Mouse (Mus musculus): ENCODE measurements around the gene Rhog. TPM values are rescaled to one million over a fixed set of nuclear protein-coding genes. Genes with fewer than 3 reads are reported as not detected.

Rhog gene
- polyA plus RNA-seq, 1 experiment from 2014 or later = 69.4 TPM

- Histone ChIP-seq H3K4me3 (ENCODE audit: low read length) (no peak overlapping the region), H3K27ac (ENCODE audit: low read length) (no peak overlapping the region), H3K27me3 (replicated peaks; ENCODE audit: control insufficient read depth, insufficient read depth, low read length) (no peaks in the 10 kb centered on the region), H3K9me3 (ENCODE audit: control insufficient read depth, low read length) (no peaks in the 10 kb centered on the region), H3K4me2 (ENCODE audit: low read depth, low read length) (no peak overlapping the region), H3K9ac (ENCODE audit: low read depth, low read length) (no peak overlapping the region), H3K4me1 (ENCODE audit: control insufficient read depth, insufficient read depth, low read length) (no peaks in the 10 kb centered on the region), H3K36me3 (ENCODE audit: control insufficient read depth, insufficient read depth, low read length) (no peaks in the 10 kb centered on the region)
- WGBS = 21% methylated on average over 4 of the region's 4 CpGs
- peak; percentile 71 for ATAC-seq
Observed at GRCm38 (mm10) chr7:102258189-102258588, 2.3 kb upstream of the Rhog start.

- Histone ChIP-seq H3K36me3 (ENCODE audit: control insufficient read depth, insufficient read depth, low read length) (no peaks in the 10 kb centered on the region), H3K4me2 (ENCODE audit: low read depth, low read length) (no peak overlapping the region), H3K4me3 (ENCODE audit: low read length) (no peak overlapping the region), H3K9me3 (ENCODE audit: control insufficient read depth, low read length) (no peaks in the 10 kb centered on the region), H3K4me1 (ENCODE audit: control insufficient read depth, insufficient read depth, low read length) (no peaks in the 10 kb centered on the region), H3K27ac (ENCODE audit: low read length) (no peak overlapping the region), H3K27me3 (replicated peaks; ENCODE audit: control insufficient read depth, insufficient read depth, low read length) (no peaks in the 10 kb centered on the region), H3K9ac (ENCODE audit: low read depth, low read length) (no peak overlapping the region)
- ATAC-seq = no peak
- WGBS = 83% methylated on average over 3 of the region's 3 CpGs
Observed at GRCm38 (mm10) chr7:102256636-102257035, 782 bp upstream of the Rhog start.

GRCm38 (mm10) chr7:102253631-102254030 is 2.2 kb downstream of the Rhog start:
- no peaks in the 10 kb centered on the region for H3K27me3 ChIP-seq (replicated peaks; ENCODE audit: control insufficient read depth, insufficient read depth, low read length)
- H3K9me3 ChIP-seq (ENCODE audit: control insufficient read depth, low read length) = no peaks in the 10 kb centered on the region
- peaks cover 8% of the 10 kb centered on the region for H3K4me1 ChIP-seq (ENCODE audit: control insufficient read depth, insufficient read depth, low read length)
- H3K4me2 ChIP-seq (ENCODE audit: low read depth, low read length) = no peak overlapping the region
- no peaks in the 10 kb centered on the region for H3K36me3 ChIP-seq (ENCODE audit: control insufficient read depth, insufficient read depth, low read length)
- no peak for ATAC-seq
- H3K9ac ChIP-seq (ENCODE audit: low read depth, low read length) = no peak overlapping the region
- no peak overlapping the region for H3K27ac ChIP-seq (ENCODE audit: low read length)
- 77% methylated on average over 1 of the region's 1 CpGs for WGBS
- H3K4me3 ChIP-seq (ENCODE audit: low read length) = no peak overlapping the region

- peak overlapping the region; percentile 86 for H3K4me3 ChIP-seq (ENCODE audit: low read length)
- H3K27me3 ChIP-seq (replicated peaks; ENCODE audit: control insufficient read depth, insufficient read depth, low read length) = no peaks in the 10 kb centered on the region
- peak; percentile 81 for ATAC-seq
- no peaks in the 10 kb centered on the region for H3K36me3 ChIP-seq (ENCODE audit: control insufficient read depth, insufficient read depth, low read length)
- peaks cover 37% of the 10 kb centered on the region for H3K4me1 ChIP-seq (ENCODE audit: control insufficient read depth, insufficient read depth, low read length)
- H3K27ac ChIP-seq (ENCODE audit: low read length) = peak overlapping the region; percentile 100
- H3K4me2 ChIP-seq (ENCODE audit: low read depth, low read length) = peak overlapping the region; percentile 67
- WGBS = under 1% methylated on average over 33 of the region's 33 CpGs
- peak overlapping the region; percentile 94 for H3K9ac ChIP-seq (ENCODE audit: low read depth, low read length)
- H3K9me3 ChIP-seq (ENCODE audit: control insufficient read depth, low read length) = no peaks in the 10 kb centered on the region
Observed at GRCm38 (mm10) chr7:102250631-102251214, 5.1 kb downstream of the Rhog start.

- H3K4me1 ChIP-seq (ENCODE audit: control insufficient read depth, insufficient read depth, low read length) = peaks cover 43% of the 10 kb centered on the region
- no peaks in the 10 kb centered on the region for H3K27me3 ChIP-seq (replicated peaks; ENCODE audit: control insufficient read depth, insufficient read depth, low read length)
- peak overlapping the region; percentile 86 for H3K4me3 ChIP-seq (ENCODE audit: low read length)
- H3K27ac ChIP-seq (ENCODE audit: low read length) = peak overlapping the region; percentile 100
- no peaks in the 10 kb centered on the region for H3K9me3 ChIP-seq (ENCODE audit: control insufficient read depth, low read length)
- peak overlapping the region; percentile 94 for H3K9ac ChIP-seq (ENCODE audit: low read depth, low read length)
- H3K36me3 ChIP-seq (ENCODE audit: control insufficient read depth, insufficient read depth, low read length) = no peaks in the 10 kb centered on the region
- WGBS = under 1% methylated on average over 34 of the region's 49 CpGs
- H3K4me2 ChIP-seq (ENCODE audit: low read depth, low read length) = peak overlapping the region; percentile 84
- ATAC-seq = peak; percentile 86
Observed at GRCm38 (mm10) chr7:102249896-102250630, 5.8 kb downstream of the Rhog start.

GRCm38 (mm10) chr7:102249531-102249895 is 6.3 kb downstream of the Rhog start:
- no peaks in the 10 kb centered on the region for H3K36me3 ChIP-seq (ENCODE audit: control insufficient read depth, insufficient read depth, low read length)
- peaks cover 49% of the 10 kb centered on the region for H3K4me1 ChIP-seq (ENCODE audit: control insufficient read depth, insufficient read depth, low read length)
- H3K9ac ChIP-seq (ENCODE audit: low read depth, low read length) = peak overlapping the region; percentile 94
- under 1% methylated on average over 23 of the region's 23 CpGs for WGBS
- H3K27me3 ChIP-seq (replicated peaks; ENCODE audit: control insufficient read depth, insufficient read depth, low read length) = no peaks in the 10 kb centered on the region
- peak overlapping the region; percentile 100 for H3K27ac ChIP-seq (ENCODE audit: low read length)
- peak; percentile 43 for ATAC-seq
- H3K4me3 ChIP-seq (ENCODE audit: low read length) = peak overlapping the region; percentile 86
- H3K9me3 ChIP-seq (ENCODE audit: control insufficient read depth, low read length) = no peaks in the 10 kb centered on the region
- H3K4me2 ChIP-seq (ENCODE audit: low read depth, low read length) = peak overlapping the region; percentile 84

- 14% methylated on average over 16 of the region's 16 CpGs for WGBS
- H3K27ac ChIP-seq (ENCODE audit: low read length) = peak overlapping the region; percentile 100
- H3K4me2 ChIP-seq (ENCODE audit: low read depth, low read length) = peak overlapping the region; percentile 84
- H3K9ac ChIP-seq (ENCODE audit: low read depth, low read length) = peak overlapping the region; percentile 94
- H3K4me1 ChIP-seq (ENCODE audit: control insufficient read depth, insufficient read depth, low read length) = peaks cover 55% of the 10 kb centered on the region
- peak overlapping the region; percentile 86 for H3K4me3 ChIP-seq (ENCODE audit: low read length)
- H3K27me3 ChIP-seq (replicated peaks; ENCODE audit: control insufficient read depth, insufficient read depth, low read length) = no peaks in the 10 kb centered on the region
- H3K36me3 ChIP-seq (ENCODE audit: control insufficient read depth, insufficient read depth, low read length) = no peaks in the 10 kb centered on the region
- ATAC-seq = no peak
- no peaks in the 10 kb centered on the region for H3K9me3 ChIP-seq (ENCODE audit: control insufficient read depth, low read length)
Observed at GRCm38 (mm10) chr7:102248691-102249404, 7.0 kb downstream of the Rhog start.

- H3K36me3 ChIP-seq (ENCODE audit: control insufficient read depth, insufficient read depth, low read length) = no peaks in the 10 kb centered on the region
- peak overlapping the region; percentile 48; the same call in 1 of the 2 replicates for H3K9ac ChIP-seq (ENCODE audit: low read depth, low read length)
- ATAC-seq = no peak
- peak overlapping the region; percentile 31; the same call in 1 of the 2 replicates for H3K27ac ChIP-seq (ENCODE audit: low read length)
- H3K4me2 ChIP-seq (ENCODE audit: low read depth, low read length) = peak overlapping the region; percentile 84
- no peaks in the 10 kb centered on the region for H3K9me3 ChIP-seq (ENCODE audit: control insufficient read depth, low read length)
- no peaks in the 10 kb centered on the region for H3K27me3 ChIP-seq (replicated peaks; ENCODE audit: control insufficient read depth, insufficient read depth, low read length)
- peaks cover 70% of the 10 kb centered on the region for H3K4me1 ChIP-seq (ENCODE audit: control insufficient read depth, insufficient read depth, low read length)
- 62% methylated on average over 12 of the region's 12 CpGs for WGBS
- H3K4me3 ChIP-seq (ENCODE audit: low read length) = peak overlapping the region; percentile 4; the same call in 1 of the 2 replicates
Observed at GRCm38 (mm10) chr7:102246956-102247797, 8.7 kb downstream of the Rhog start.

All from intestine, embryonic 16.5 days (tissue).